Mouse (Mus musculus): ENCODE results near the gene Tshz2.

GRCm38 (mm10) chr2:169907979-169908378 is 275.2 kb downstream of the Tshz2 start:
- TF ChIP-seq CTCF (IDR thresholded peaks at IDR 0.05; ENCODE audit: insufficient read depth, low read length) (no peak), POLR2A (IDR thresholded peaks at IDR 0.05; ENCODE audit: borderline replicate concordance, extremely low read depth, low read depth, low read length) (no peak)

Measured in lung, adult 2 months (tissue).